Mouse (Mus musculus) MEL (cell line): ENCODE measurements around the gene Nup88. TPM values are rescaled to one million over a fixed set of nuclear protein-coding genes. Genes with fewer than 3 reads are reported as not detected.

Source experiments
- DNase-seq: peaks from one replicate; pipeline ENCODE4 v3.0.0; 2011; ENCODE audit warnings: low read depth, low spot score
- H3K27ac ChIP-seq: 2 replicates; pipeline ENCODE4 v1.5.1; 2012; ENCODE audit warnings: low read depth, mild to moderate bottlenecking, control low read depth, low read length, moderate library complexity; ENCODE audit not compliant: control insufficient read depth
- H3K27me3 ChIP-seq, 2 experiments: fragments of 150-350 bp in 1 of 2; sonication (generic) in 1 of 2; 2 replicates each; pipeline ENCODE4 v1.6.1; 2012; ENCODE audit warnings: low read length in 2 of 2, mild to moderate bottlenecking in 2 of 2, improper control_type of control experiment in 1 of 2, moderate library complexity in 1 of 2; ENCODE audit not compliant: insufficient read depth in 2 of 2, control insufficient read depth in 1 of 2
- H3K36me3 ChIP-seq, 2 experiments: 2 replicates each; pipeline ENCODE4 v1.6.1; 2012 to 2014; ENCODE audit warnings: low read length in 2 of 2, improper control_type of control experiment in 1 of 2, inconsistent platforms in 1 of 2, mild to moderate bottlenecking in 1 of 2; ENCODE audit not compliant: insufficient read depth in 2 of 2, control insufficient read depth in 1 of 2
- H3K4me1 ChIP-seq, 2 experiments: fragments of 150-350 bp in 1 of 2; sonication (generic) in 1 of 2; 2 replicates each; pipeline ENCODE4 v1.6.1; 2012; ENCODE audit warnings: low read length in 2 of 2, improper control_type of control experiment in 1 of 2, mild to moderate bottlenecking in 1 of 2; ENCODE audit not compliant: insufficient read depth in 2 of 2, control insufficient read depth in 1 of 2
- H3K4me3 ChIP-seq, 2 experiments: fragments of 150-350 bp in 1 of 2; sonication (generic) in 1 of 2; 2 replicates each; pipeline ENCODE4 v1.5.1; 2012; ENCODE audit warnings: low read depth in 2 of 2, low read length in 2 of 2, mild to moderate bottlenecking in 2 of 2, moderate library complexity in 2 of 2, control low read depth in 1 of 2, improper control_type of control experiment in 1 of 2; ENCODE audit not compliant: control insufficient read depth in 1 of 2, insufficient read depth in 1 of 2
- H3K79me2 ChIP-seq: 2 replicates; pipeline ENCODE4 v1.6.1; 2012; ENCODE audit warnings: mild to moderate bottlenecking, low read length, moderate library complexity; ENCODE audit not compliant: control insufficient read depth, poor library complexity, insufficient read depth
- H3K9ac ChIP-seq: 2 replicates; pipeline ENCODE4 v1.6.1; 2012; ENCODE audit warnings: low read depth, mild to moderate bottlenecking, control low read depth, low read length, moderate library complexity; ENCODE audit not compliant: control insufficient read depth, poor library complexity, severe bottlenecking
- H3K9me3 ChIP-seq: fragments of 150-350 bp; sonication (generic); replicated peaks from 2 replicates; pipeline ENCODE4 v1.6.1; 2012; ENCODE audit warnings: mild to moderate bottlenecking, low read length, improper control_type of control experiment, moderate library complexity; ENCODE audit not compliant: insufficient read depth
- CTCF ChIP-seq, 3 experiments: IDR thresholded peaks in 2 of 3; conservative IDR thresholded peaks in 1 of 3; 2 replicates each; pipeline ENCODE4 v1.5.1; 2011 to 2012; ENCODE audit warnings: low read length in 3 of 3, low read depth in 2 of 3, mild to moderate bottlenecking in 2 of 3, improper control_type of control experiment in 1 of 3, inconsistent platforms in 1 of 3, mixed read lengths in 1 of 3, moderate library complexity in 1 of 3; ENCODE audit not compliant: control insufficient read depth in 1 of 3, insufficient read depth in 1 of 3, poor library complexity in 1 of 3, severe bottlenecking in 1 of 3
- E2F4 ChIP-seq: IDR thresholded peaks from 2 replicates; pipeline ENCODE4 v1.6.1; 2011; ENCODE audit warnings: low read depth, low read length, improper control_type of control experiment, borderline replicate concordance
- ELF1 ChIP-seq: IDR thresholded peaks from 2 replicates; pipeline ENCODE4 v1.6.1; 2014; ENCODE audit warnings: low read depth, mild to moderate bottlenecking, inconsistent platforms, low read length, improper control_type of control experiment, moderate library complexity
- ETS1 ChIP-seq: IDR thresholded peaks from 2 replicates; pipeline ENCODE4 v1.6.1; 2012; ENCODE audit warnings: low read depth, mild to moderate bottlenecking, inconsistent platforms, low read length, improper control_type of control experiment, moderate library complexity
- GABPA ChIP-seq: IDR thresholded peaks from 2 replicates; pipeline ENCODE4 v1.6.1; 2012; ENCODE audit warnings: low read depth, mild to moderate bottlenecking, inconsistent platforms, low read length, improper control_type of control experiment, moderate library complexity
- HCFC1 ChIP-seq: IDR thresholded peaks from 2 replicates; pipeline ENCODE4 v1.6.1; 2012; ENCODE audit warnings: low read depth, mild to moderate bottlenecking, inconsistent platforms, low read length, improper control_type of control experiment, moderate library complexity
- KAT2A ChIP-seq: conservative IDR thresholded peaks from 2 replicates; pipeline ENCODE4 v1.6.1; 2012; ENCODE audit warnings: low read depth, low read length, improper control_type of control experiment, inconsistent platforms
- NRF1 ChIP-seq: IDR thresholded peaks from 2 replicates; pipeline ENCODE4 v1.6.1; 2014; ENCODE audit warnings: low read depth, mild to moderate bottlenecking, inconsistent platforms, low read length, improper control_type of control experiment, moderate library complexity; ENCODE audit not compliant: poor library complexity, insufficient read depth, severe bottlenecking
- POLR2AphosphoS2 ChIP-seq: IDR thresholded peaks from 2 replicates; pipeline ENCODE4 v1.6.1; 2011; ENCODE audit warnings: low read length, improper control_type of control experiment
- POLR2AphosphoS5 ChIP-seq: IDR thresholded peaks from 2 replicates; pipeline ENCODE4 v1.6.1; 2012; ENCODE audit warnings: low read depth, borderline replicate concordance, mild to moderate bottlenecking, inconsistent platforms, low read length, moderate library complexity, mixed read lengths
- SIN3A ChIP-seq: IDR thresholded peaks from 2 replicates; pipeline ENCODE4 v1.6.1; 2012; ENCODE audit warnings: low read length, improper control_type of control experiment, inconsistent platforms
- SMC3 ChIP-seq: IDR thresholded peaks from 2 replicates; pipeline ENCODE4 v1.6.1; 2011; ENCODE audit warnings: low read depth, low read length, improper control_type of control experiment
- TAL1 ChIP-seq: IDR thresholded peaks from 2 replicates; pipeline ENCODE4 v1.6.1; 2012; ENCODE audit warnings: mild to moderate bottlenecking, inconsistent platforms, low read length, moderate library complexity, mixed read lengths
- TBP ChIP-seq: IDR thresholded peaks from 2 replicates; pipeline ENCODE4 v1.8.0; 2011; ENCODE audit warnings: low read depth, low read length, improper control_type of control experiment
- TCF12 ChIP-seq: IDR thresholded peaks from 2 replicates; pipeline ENCODE4 v1.6.1; 2014; ENCODE audit warnings: low read depth, mild to moderate bottlenecking, inconsistent platforms, low read length, improper control_type of control experiment, moderate library complexity
- USF1 ChIP-seq: IDR thresholded peaks from 2 replicates; pipeline ENCODE4 v1.6.1; 2014; ENCODE audit warnings: low read depth, mild to moderate bottlenecking, inconsistent platforms, low read length, improper control_type of control experiment, moderate library complexity
- USF2 ChIP-seq, 2 experiments: IDR thresholded peaks; 2 replicates each; pipeline ENCODE4 v1.6.1; 2011 to 2012; ENCODE audit warnings: improper control_type of control experiment in 2 of 2, low read length in 2 of 2, borderline replicate concordance in 1 of 2, inconsistent platforms in 1 of 2, low read depth in 1 of 2, mild to moderate bottlenecking in 1 of 2; ENCODE audit not compliant: insufficient read depth in 1 of 2
- polyA plus RNA-seq, 2 experiments: library from polyadenylated mRNA; stranded (reverse) in 1 of 2; unstranded in 1 of 2; fragments of >175 nt in 1 of 2; fragments of >200 nt in 1 of 2; gene quantifications; 2 replicates each; pipeline versions ENCODE4 v1.2.1 to v1.2.4; 2012; ENCODE audit warnings: low replicate concordance in 2 of 2, low read depth in 1 of 2; ENCODE audit not compliant: insufficient read length in 2 of 2, insufficient read depth in 1 of 2, missing spikeins in 1 of 2
- total RNA-seq: library from RNA; depleted of rRNA; stranded (reverse); fragments of 300-350 nt; gene quantifications from 2 replicates; pipeline ENCODE4 v1.2.3, GENCODE M21; 2012

The Nup88 gene
- total and polyA plus RNA-seq, 3 experiments = 56.3 to 72.5 TPM; not detected in 1

DNA sequence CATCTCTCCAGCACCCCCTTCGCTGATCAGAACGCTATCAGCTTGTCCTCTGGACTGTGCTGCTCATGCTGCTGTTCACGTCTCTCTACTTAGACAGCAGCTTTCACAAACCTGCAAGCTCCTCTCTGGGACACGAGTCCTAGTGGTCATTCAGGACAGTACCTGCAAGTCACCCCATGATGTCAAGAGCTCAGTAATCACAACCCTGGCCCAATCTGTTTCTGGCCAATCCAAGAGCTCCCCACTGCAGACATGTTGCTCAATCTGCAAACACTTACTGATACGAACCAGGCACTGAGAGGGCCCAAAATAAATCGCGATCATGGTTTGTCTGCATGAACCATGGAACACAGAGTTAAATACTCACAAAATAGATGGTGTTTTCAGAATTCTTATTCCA lies 43.0 kb upstream of the Nup88 start:
- Histone ChIP-seq H3K9me3 (no peaks in the 10 kb centered on the region), H3K4me1 (peaks cover 0 to 2% of the 10 kb centered on the region in 2 experiments; a peak in 2 of 4 replicates), H3K79me2 (peaks cover 17% of the 10 kb centered on the region), H3K27ac (no peak overlapping the region), H3K9ac (no peak overlapping the region), H3K36me3 (peaks cover 10 to 11% of the 10 kb centered on the region in 2 experiments), H3K27me3 (no peaks in the 10 kb centered on the region), H3K4me3 (no peak overlapping the region)
- no peak for DNase-seq
- TF ChIP-seq CTCF (IDR thresholded peaks at IDR 0.05 in 2 of 3, conservative IDR thresholded peaks at IDR 0.05 in 1 of 3; ENCODE audit: control insufficient read depth in 1 of 3, insufficient read depth in 1 of 3, low read depth in 2 of 3, low read length in 3 of 3, poor library complexity in 1 of 3, severe bottlenecking in 1 of 3) (0 out of 6 replicates have a peak, but pooled peaks of 1 of the 3 experiments have one; percentile 8), E2F4 (no peak)

DNA sequence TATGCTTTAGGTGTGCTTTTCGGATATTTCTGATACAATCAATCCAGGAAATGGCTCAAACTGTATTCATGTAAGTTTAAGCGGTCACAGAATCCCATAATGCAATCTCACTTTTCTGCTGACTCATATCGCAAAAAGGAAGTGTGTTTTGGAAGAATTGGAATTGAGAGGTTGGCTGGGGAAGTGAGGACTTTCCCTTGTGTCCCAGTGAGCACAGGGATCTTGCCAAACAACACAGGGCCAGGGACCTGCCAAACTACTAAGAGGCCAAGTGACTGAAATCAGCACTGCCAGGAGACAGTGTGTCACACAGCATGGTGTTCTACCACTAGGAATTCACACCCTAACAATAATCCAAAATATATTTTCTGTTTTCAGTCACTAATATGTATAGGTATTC lies 38.5 kb upstream of the Nup88 start:
- Histone ChIP-seq H3K79me2 (peaks cover 9% of the 10 kb centered on the region), H3K4me1 (no peaks in the 10 kb centered on the region; a peak in 2 of 4 replicates), H3K9ac (no peak overlapping the region), H3K9me3 (no peaks in the 10 kb centered on the region), H3K4me3 (no peak overlapping the region), H3K36me3 (peaks cover 5 to 10% of the 10 kb centered on the region in 2 experiments; a peak in 3 of 4 replicates), H3K27ac (no peak overlapping the region), H3K27me3 (no peaks in the 10 kb centered on the region)
- no peak for DNase-seq
- TF ChIP-seq NRF1 (no peak), ETS1 (no peak), TBP (no peak), POLR2AphosphoS2 (no peak), KAT2A (no peak), SMC3 (no peak), TCF12 (no peak), ELF1 (no peak), HCFC1 (no peak), GABPA (no peak), SIN3A (no peak), USF1 (no peak), USF2 (IDR thresholded peaks at IDR 0.05; ENCODE audit: borderline replicate concordance in 1 of 2, insufficient read depth in 1 of 2, low read depth in 1 of 2, low read length in 2 of 2) (no peak), POLR2AphosphoS5 (no peak), TAL1 (no peak)
